In genomic region chr13:31021927-31022326, GRCm38 (mm10) we compare ENCODE assay signal across 32 mouse cellular contexts. TPM values are rescaled to one million over a fixed set of nuclear protein-coding genes. Genes with fewer than 3 reads are reported as not detected.
DNase-seq lines count a peak whose midpoint lies in the region; ATAC-seq and TF ChIP-seq lines count a peak whose summit lies in the region.
"Had no signal": no experiment of that assay in that cellular context is flagged by ENCODE, and none has a peak within 500 bp of the region (broad histone marks: within the 10 kb centered on the region; RNA-seq: fewer than 3 reads in every experiment).

No protein-coding gene starts in this region.

- no peaks in the 10 kb centered on the region for H3K4me1 ChIP-seq in kidney, postnatal 0 days (replicated peaks; ENCODE audit: insufficient read depth, low read length)
- no peaks in the 10 kb centered on the region for H3K4me1 ChIP-seq in kidney, adult 2 months (ENCODE audit: control insufficient read depth, insufficient read depth, low read length)
- H3K4me1 ChIP-seq in embryonic facial prominence, embryonic 13.5 days, result peaks cover 24% of the 10 kb centered on the region
- H3K4me1 ChIP-seq in lung, embryonic 15.5 days, result peaks cover 3% of the 10 kb centered on the region; the same call in 1 of the 2 replicates
- H3K4me1 ChIP-seq: forebrain, embryonic 15.5 days; hindbrain, embryonic 12.5 days; intestine, embryonic 15.5 days; liver, embryonic 15.5 days had no signal

- no peaks in the 10 kb centered on the region for H3K36me3 ChIP-seq in kidney, postnatal 0 days (ENCODE audit: insufficient read depth, low read length)
- H3K36me3 ChIP-seq in kidney, adult 2 months (ENCODE audit: control insufficient read depth, insufficient read depth, low read length), result no peaks in the 10 kb centered on the region
- no peaks in the 10 kb centered on the region for H3K36me3 ChIP-seq in embryonic facial prominence, embryonic 13.5 days
- H3K36me3 ChIP-seq in lung, embryonic 15.5 days, result no peaks in the 10 kb centered on the region
- H3K36me3 ChIP-seq: forebrain, embryonic 10.5 days; forebrain, embryonic 15.5 days; G1E; hindbrain, embryonic 12.5 days; intestine, embryonic 15.5 days; liver, embryonic 15.5 days had no signal

- H3K9ac ChIP-seq in kidney, postnatal 0 days (ENCODE audit: low read depth, low read length), result no peak overlapping the region
- H3K9ac ChIP-seq in embryonic facial prominence, embryonic 13.5 days, result no peak overlapping the region
- no peak overlapping the region for H3K9ac ChIP-seq in lung, embryonic 15.5 days
- H3K9ac ChIP-seq: forebrain, embryonic 15.5 days; hindbrain, embryonic 12.5 days; intestine, embryonic 15.5 days; liver, embryonic 15.5 days had no signal

- H3K4me3 ChIP-seq in kidney, postnatal 0 days (replicated peaks; ENCODE audit: low read depth, low read length), result no peak overlapping the region
- H3K4me3 ChIP-seq in kidney, adult 2 months (ENCODE audit: insufficient read depth, low read depth, low read length), result no peak overlapping the region
- no peak overlapping the region for H3K4me3 ChIP-seq in embryonic facial prominence, embryonic 13.5 days
- H3K4me3 ChIP-seq in lung, embryonic 15.5 days, result no peak overlapping the region
- H3K4me3 ChIP-seq: forebrain, embryonic 10.5 days; forebrain, embryonic 15.5 days; hindbrain, embryonic 12.5 days; intestine, embryonic 15.5 days; liver, embryonic 15.5 days had no signal

- H3K27me3 ChIP-seq in kidney, postnatal 0 days (ENCODE audit: insufficient read depth, low read length), result no peaks in the 10 kb centered on the region
- no peaks in the 10 kb centered on the region; the same call in 1 of the 2 replicates for H3K27me3 ChIP-seq in kidney, adult 2 months (replicated peaks; ENCODE audit: control insufficient read depth, insufficient read depth, low read length)
- no peaks in the 10 kb centered on the region for H3K27me3 ChIP-seq in embryonic facial prominence, embryonic 13.5 days
- H3K27me3 ChIP-seq in lung, embryonic 15.5 days, result no peaks in the 10 kb centered on the region
- H3K27me3 ChIP-seq: forebrain, embryonic 15.5 days; hindbrain, embryonic 12.5 days; intestine, embryonic 15.5 days; liver, embryonic 15.5 days had no signal

- H3K27ac ChIP-seq in kidney, postnatal 0 days, result no peak overlapping the region
- no peak overlapping the region for H3K27ac ChIP-seq in kidney, adult 2 months (ENCODE audit: insufficient read depth, low read depth, low read length)
- H3K27ac ChIP-seq in embryonic facial prominence, embryonic 13.5 days, result no peak overlapping the region
- H3K27ac ChIP-seq in lung, embryonic 15.5 days, result peak overlapping the region; percentile 70
- H3K27ac ChIP-seq: forebrain, embryonic 10.5 days; forebrain, embryonic 15.5 days; hindbrain, embryonic 12.5 days; hindbrain, postnatal 0 days; intestine, embryonic 15.5 days; liver, embryonic 15.5 days; macrophage had no signal

- 44% methylated on average over 6 of the region's 6 CpGs for WGBS in kidney, postnatal 0 days
- WGBS in kidney, adult 2 months, result 45% methylated on average over 6 of the region's 6 CpGs
- 23% methylated on average over 6 of the region's 6 CpGs for WGBS in embryonic facial prominence, embryonic 13.5 days
- 28% methylated on average over 6 of the region's 6 CpGs for WGBS in lung, embryonic 15.5 days

- no peak for ATAC-seq in kidney, postnatal 0 days (replicated peaks; ENCODE audit: low FRiP score, low read depth)
- ATAC-seq in embryonic facial prominence, embryonic 13.5 days (ENCODE audit: insufficient number of reproducible peaks, insufficient read depth, low FRiP score, low TSS enrichment, low read depth), result no peak
- peak; percentile 64; the same call in 1 of the 2 replicates for ATAC-seq in lung, embryonic 15.5 days (ENCODE audit: borderline replicate concordance, extremely low read depth, low FRiP score, low TSS enrichment)
- ATAC-seq: forebrain, embryonic 15.5 days; hindbrain, postnatal 0 days; intestine, embryonic 15.5 days had no signal

- no peak overlapping the region for H3K4me2 ChIP-seq in kidney, postnatal 0 days (ENCODE audit: low read length)
- H3K4me2 ChIP-seq in embryonic facial prominence, embryonic 13.5 days, result peak overlapping the region; percentile 31
- no peak overlapping the region for H3K4me2 ChIP-seq in lung, embryonic 15.5 days
- H3K4me2 ChIP-seq: forebrain, embryonic 15.5 days; heart, embryonic 11.5 days; hindbrain, embryonic 12.5 days; intestine, embryonic 15.5 days; liver, embryonic 15.5 days had no signal

- H3K9me3 ChIP-seq in kidney, postnatal 0 days (replicated peaks; ENCODE audit: low read length), result no peaks in the 10 kb centered on the region
- H3K9me3 ChIP-seq in embryonic facial prominence, embryonic 13.5 days, result no peaks in the 10 kb centered on the region
- H3K9me3 ChIP-seq in lung, embryonic 15.5 days, result no peaks in the 10 kb centered on the region
- H3K9me3 ChIP-seq: forebrain, embryonic 10.5 days; forebrain, embryonic 15.5 days; G1E; hindbrain, embryonic 12.5 days; intestine, embryonic 15.5 days; liver, embryonic 15.5 days had no signal

- TF ChIP-seq POLR2A in kidney, adult 2 months (IDR thresholded peaks at IDR 0.05; ENCODE audit: low read depth, low read length), result no peak

- TF ChIP-seq CTCF in kidney, postnatal 0 days (IDR thresholded peaks at IDR 0.05; ENCODE audit: low read depth), result no peak
- no peak for TF ChIP-seq CTCF in kidney, adult 2 months (conservative IDR thresholded peaks at IDR 0.05; ENCODE audit: insufficient read depth, insufficient read length, low read depth, low read length)

- DNase-seq in kidney, postnatal 0 days (ENCODE audit: low spot score), result peak; percentile 74
- DNase-seq in kidney, adult 2 months, result no peak
- DNase-seq in lung, postnatal 25 days (ENCODE audit: low spot score), result peak; percentile 51
- no peak for DNase-seq in thymus, adult 18-20 months
- no peak for DNase-seq in left cerebral cortex, adult 18-20 months (ENCODE audit: low spot score in 2 of 2)
- DNase-seq: adrenal gland, adult 8-10 months; cerebellum, adult 9-11 months; gastrocnemius, postnatal 25 days; heart, adult 11 months; heart, postnatal 36 days; kidney, adult 8-10 months; kidney, postnatal 36 days; left cerebral cortex, postnatal 4 days; midbrain, embryonic 14.5 days; right cerebral cortex, postnatal 25 days; thymus, postnatal 25 days had no signal

RNA-seq across cellular contexts. Expression of gene Gm5447, which starts 47.9 kb away (rescaled TPM):
- 0.11 TPM in 1 of 2 replicates, not detected in the other for polyA plus RNA-seq in kidney, postnatal 0 days (2015; fragmentation: Nextera tagmentation; extraction: Ambion mirVana)
- 0.04 and 0.08 TPM in 2 replicates for polyA plus RNA-seq in kidney, adult 2 months (2012; rRNA removed)
- 0.18 and 0.19 TPM in 2 replicates for polyA plus RNA-seq in embryonic facial prominence, embryonic 13.5 days (2015; fragmentation: Nextera tagmentation; extraction: Ambion mirVana)
- 0.20 and 0.26 TPM in 2 replicates for polyA plus RNA-seq in lung, embryonic 15.5 days (2015; fragmentation: Nextera tagmentation; extraction: Ambion mirVana)
- not detected for total RNA-seq in left cerebral cortex, adult 18-20 months (2021)
- total RNA-seq: common myeloid progenitor, adult 5-6 weeks; gastrocnemius, adult 18-20 months; gastrocnemius, postnatal 25 days; heart, postnatal 36 days; hindbrain, postnatal 0 days; megakaryocyte-erythroid progenitor cell, adult 5-6 weeks; neutrophil, adult 5-6 weeks had no signal
- polyA plus RNA-seq: G1E; heart, embryonic 11.5 days; hindbrain, postnatal 0 days; liver, adult 2 months; macrophage; midbrain, embryonic 14.5 days had no signal

RNA-seq across cellular contexts. Expression of gene Exoc2, which starts 48.0 kb away (rescaled TPM):
- 22.1 and 23.4 TPM in 2 replicates for polyA plus RNA-seq in kidney, postnatal 0 days (2015; fragmentation: Nextera tagmentation; extraction: Ambion mirVana)
- 9.1 and 10.2 TPM in 2 replicates for polyA plus RNA-seq in kidney, adult 2 months (2012; rRNA removed)
- 32.0 and 33.8 TPM in 2 replicates for polyA plus RNA-seq in embryonic facial prominence, embryonic 13.5 days (2015; fragmentation: Nextera tagmentation; extraction: Ambion mirVana)
- polyA plus RNA-seq in lung, embryonic 15.5 days (2015; fragmentation: Nextera tagmentation; extraction: Ambion mirVana), result 36.8 and 39.3 TPM in 2 replicates
- total RNA-seq in left cerebral cortex, adult 18-20 months (2021), result 10 to 100 TPM; 42.6 to 44.8 TPM

Comparison
In these comparisons a context has a peak if more than half of its experiments do, and no peak if none do; other contexts are left out.
1. DNase-seq: peak in kidney, postnatal 0 days (single experiment) and lung, postnatal 25 days (single experiment); none in kidney, adult 2 months (single experiment), thymus, adult 18-20 months (0 of 2) and left cerebral cortex, adult 18-20 months (0 of 2).